Mouse (Mus musculus) MEL (cell line): ENCODE measurements around the gene Aplf. TPM values are rescaled to one million over a fixed set of nuclear protein-coding genes. Genes with fewer than 3 reads are reported as not detected.

ENCODE experiments used
- DNase-seq: peaks from one replicate; pipeline ENCODE4 v3.0.0; 2011; ENCODE audit warnings: low read depth, low spot score
- H3K27ac ChIP-seq: 2 replicates; pipeline ENCODE4 v1.5.1; 2012; ENCODE audit warnings: low read depth, mild to moderate bottlenecking, control low read depth, low read length, moderate library complexity; ENCODE audit not compliant: control insufficient read depth
- H3K27me3 ChIP-seq, 2 experiments: fragments of 150-350 bp in 1 of 2; sonication (generic) in 1 of 2; 2 replicates each; pipeline ENCODE4 v1.6.1; 2012; ENCODE audit warnings: low read length in 2 of 2, mild to moderate bottlenecking in 2 of 2, improper control_type of control experiment in 1 of 2, moderate library complexity in 1 of 2; ENCODE audit not compliant: insufficient read depth in 2 of 2, control insufficient read depth in 1 of 2
- H3K36me3 ChIP-seq, 2 experiments: 2 replicates each; pipeline ENCODE4 v1.6.1; 2012 to 2014; ENCODE audit warnings: low read length in 2 of 2, improper control_type of control experiment in 1 of 2, inconsistent platforms in 1 of 2, mild to moderate bottlenecking in 1 of 2; ENCODE audit not compliant: insufficient read depth in 2 of 2, control insufficient read depth in 1 of 2
- H3K4me1 ChIP-seq, 2 experiments: fragments of 150-350 bp in 1 of 2; sonication (generic) in 1 of 2; 2 replicates each; pipeline ENCODE4 v1.6.1; 2012; ENCODE audit warnings: low read length in 2 of 2, improper control_type of control experiment in 1 of 2, mild to moderate bottlenecking in 1 of 2; ENCODE audit not compliant: insufficient read depth in 2 of 2, control insufficient read depth in 1 of 2
- H3K4me3 ChIP-seq, 2 experiments: fragments of 150-350 bp in 1 of 2; sonication (generic) in 1 of 2; 2 replicates each; pipeline ENCODE4 v1.5.1; 2012; ENCODE audit warnings: low read depth in 2 of 2, low read length in 2 of 2, mild to moderate bottlenecking in 2 of 2, moderate library complexity in 2 of 2, control low read depth in 1 of 2, improper control_type of control experiment in 1 of 2; ENCODE audit not compliant: control insufficient read depth in 1 of 2, insufficient read depth in 1 of 2
- H3K79me2 ChIP-seq: 2 replicates; pipeline ENCODE4 v1.6.1; 2012; ENCODE audit warnings: mild to moderate bottlenecking, low read length, moderate library complexity; ENCODE audit not compliant: control insufficient read depth, poor library complexity, insufficient read depth
- H3K9ac ChIP-seq: 2 replicates; pipeline ENCODE4 v1.6.1; 2012; ENCODE audit warnings: low read depth, mild to moderate bottlenecking, control low read depth, low read length, moderate library complexity; ENCODE audit not compliant: control insufficient read depth, poor library complexity, severe bottlenecking
- H3K9me3 ChIP-seq: fragments of 150-350 bp; sonication (generic); replicated peaks from 2 replicates; pipeline ENCODE4 v1.6.1; 2012; ENCODE audit warnings: mild to moderate bottlenecking, low read length, improper control_type of control experiment, moderate library complexity; ENCODE audit not compliant: insufficient read depth
- BHLHE40 ChIP-seq: IDR thresholded peaks from 2 replicates; pipeline ENCODE4 v1.6.1; 2012; ENCODE audit warnings: low read depth, mild to moderate bottlenecking, inconsistent platforms, low read length, improper control_type of control experiment, borderline replicate concordance
- CHD1 ChIP-seq: IDR thresholded peaks from 2 replicates; pipeline ENCODE4 v1.6.1; 2012; ENCODE audit warnings: low read depth, mild to moderate bottlenecking, inconsistent platforms, low read length, improper control_type of control experiment
- CHD2 ChIP-seq: IDR thresholded peaks from 2 replicates; pipeline ENCODE4 v1.6.1; 2011; ENCODE audit warnings: low read length, improper control_type of control experiment
- CTCF ChIP-seq, 3 experiments: IDR thresholded peaks in 2 of 3; conservative IDR thresholded peaks in 1 of 3; 2 replicates each; pipeline ENCODE4 v1.5.1; 2011 to 2012; ENCODE audit warnings: low read length in 3 of 3, low read depth in 2 of 3, mild to moderate bottlenecking in 2 of 3, improper control_type of control experiment in 1 of 3, inconsistent platforms in 1 of 3, mixed read lengths in 1 of 3, moderate library complexity in 1 of 3; ENCODE audit not compliant: control insufficient read depth in 1 of 3, insufficient read depth in 1 of 3, poor library complexity in 1 of 3, severe bottlenecking in 1 of 3
- EP300 ChIP-seq, 2 experiments: IDR thresholded peaks; 2 replicates each; pipeline ENCODE4 v1.6.1; 2011; ENCODE audit warnings: improper control_type of control experiment in 2 of 2, low read length in 2 of 2, low read depth in 1 of 2, mild to moderate bottlenecking in 1 of 2
- ETS1 ChIP-seq: IDR thresholded peaks from 2 replicates; pipeline ENCODE4 v1.6.1; 2012; ENCODE audit warnings: low read depth, mild to moderate bottlenecking, inconsistent platforms, low read length, improper control_type of control experiment, moderate library complexity
- GATA1 ChIP-seq: IDR thresholded peaks from 2 replicates; pipeline ENCODE4 v1.6.1; 2011; ENCODE audit warnings: low read depth, low read length, improper control_type of control experiment
- HCFC1 ChIP-seq: IDR thresholded peaks from 2 replicates; pipeline ENCODE4 v1.6.1; 2012; ENCODE audit warnings: low read depth, mild to moderate bottlenecking, inconsistent platforms, low read length, improper control_type of control experiment, moderate library complexity
- MAFK ChIP-seq: IDR thresholded peaks from 2 replicates; pipeline ENCODE4 v1.6.1; 2011; ENCODE audit warnings: low read depth, mild to moderate bottlenecking, low read length, improper control_type of control experiment, borderline replicate concordance
- MAX ChIP-seq: IDR thresholded peaks from 2 replicates; pipeline ENCODE4 v1.6.1; 2011; ENCODE audit warnings: low read length, improper control_type of control experiment
- MEF2A ChIP-seq: IDR thresholded peaks from 2 replicates; pipeline ENCODE4 v1.6.1; 2014; ENCODE audit warnings: low read depth, mild to moderate bottlenecking, inconsistent platforms, low read length, improper control_type of control experiment; ENCODE audit not compliant: poor library complexity, insufficient replicate concordance, severe bottlenecking; ENCODE audit errors: extremely low read depth
- MXI1 ChIP-seq: IDR thresholded peaks from 2 replicates; pipeline ENCODE4 v1.6.1; 2011; ENCODE audit warnings: mild to moderate bottlenecking, low read depth, low read length, improper control_type of control experiment
- MYB ChIP-seq: IDR thresholded peaks from 2 replicates; pipeline ENCODE4 v1.6.1; 2011; ENCODE audit warnings: mild to moderate bottlenecking, low read depth, low read length, improper control_type of control experiment
- MYC ChIP-seq: IDR thresholded peaks from 2 replicates; pipeline ENCODE4 v1.6.1; 2011; ENCODE audit warnings: low read depth, mild to moderate bottlenecking, low read length, improper control_type of control experiment, moderate library complexity
- POLR2A ChIP-seq, 2 experiments: IDR thresholded peaks; 2 replicates each; pipeline ENCODE4 v1.6.1; 2011 to 2012; ENCODE audit warnings: low read length in 2 of 2, mild to moderate bottlenecking in 2 of 2, control low read depth in 1 of 2, improper control_type of control experiment in 1 of 2, low read depth in 1 of 2, moderate library complexity in 1 of 2; ENCODE audit not compliant: control insufficient read depth in 1 of 2, insufficient read depth in 1 of 2, poor library complexity in 1 of 2
- POLR2AphosphoS5 ChIP-seq: IDR thresholded peaks from 2 replicates; pipeline ENCODE4 v1.6.1; 2012; ENCODE audit warnings: low read depth, borderline replicate concordance, mild to moderate bottlenecking, inconsistent platforms, low read length, moderate library complexity, mixed read lengths
- RCOR1 ChIP-seq: IDR thresholded peaks from 2 replicates; pipeline ENCODE4 v1.6.1; 2012; ENCODE audit warnings: low read depth, mild to moderate bottlenecking, inconsistent platforms, low read length, improper control_type of control experiment
- SIN3A ChIP-seq: IDR thresholded peaks from 2 replicates; pipeline ENCODE4 v1.6.1; 2012; ENCODE audit warnings: low read length, improper control_type of control experiment, inconsistent platforms
- TAL1 ChIP-seq: IDR thresholded peaks from 2 replicates; pipeline ENCODE4 v1.6.1; 2012; ENCODE audit warnings: mild to moderate bottlenecking, inconsistent platforms, low read length, moderate library complexity, mixed read lengths
- TBP ChIP-seq: IDR thresholded peaks from 2 replicates; pipeline ENCODE4 v1.8.0; 2011; ENCODE audit warnings: low read depth, low read length, improper control_type of control experiment
- TCF12 ChIP-seq: IDR thresholded peaks from 2 replicates; pipeline ENCODE4 v1.6.1; 2014; ENCODE audit warnings: low read depth, mild to moderate bottlenecking, inconsistent platforms, low read length, improper control_type of control experiment, moderate library complexity
- UBTF ChIP-seq: IDR thresholded peaks from 2 replicates; pipeline ENCODE4 v1.6.1; 2012; ENCODE audit warnings: low read depth, mild to moderate bottlenecking, inconsistent platforms, low read length, improper control_type of control experiment, moderate library complexity, borderline replicate concordance; ENCODE audit not compliant: insufficient read depth
- USF2 ChIP-seq, 2 experiments: IDR thresholded peaks; 2 replicates each; pipeline ENCODE4 v1.6.1; 2011 to 2012; ENCODE audit warnings: improper control_type of control experiment in 2 of 2, low read length in 2 of 2, borderline replicate concordance in 1 of 2, inconsistent platforms in 1 of 2, low read depth in 1 of 2, mild to moderate bottlenecking in 1 of 2; ENCODE audit not compliant: insufficient read depth in 1 of 2
- ZC3H11A ChIP-seq: IDR thresholded peaks from 2 replicates; pipeline ENCODE4 v1.6.1; 2012; ENCODE audit warnings: low read depth, mild to moderate bottlenecking, inconsistent platforms, low read length, improper control_type of control experiment
- ZMIZ1 ChIP-seq: IDR thresholded peaks from 2 replicates; pipeline ENCODE4 v1.6.1; 2012; ENCODE audit warnings: low read depth, mild to moderate bottlenecking, inconsistent platforms, low read length, improper control_type of control experiment, moderate library complexity
- ZNF384 ChIP-seq: IDR thresholded peaks from 2 replicates; pipeline ENCODE4 v1.6.1; 2012; ENCODE audit warnings: low read depth, mild to moderate bottlenecking, inconsistent platforms, low read length, improper control_type of control experiment
- polyA plus RNA-seq, 2 experiments: library from polyadenylated mRNA; stranded (reverse) in 1 of 2; unstranded in 1 of 2; fragments of >175 nt in 1 of 2; fragments of >200 nt in 1 of 2; gene quantifications; 2 replicates each; pipeline versions ENCODE4 v1.2.1 to v1.2.4; 2012; ENCODE audit warnings: low replicate concordance in 2 of 2, low read depth in 1 of 2; ENCODE audit not compliant: insufficient read length in 2 of 2, insufficient read depth in 1 of 2, missing spikeins in 1 of 2
- total RNA-seq: library from RNA; depleted of rRNA; stranded (reverse); fragments of 300-350 nt; gene quantifications from 2 replicates; pipeline ENCODE4 v1.2.3, GENCODE M21; 2012

The Aplf gene
- total and polyA plus RNA-seq, 3 experiments, result 12.6 to 20.3 TPM; not detected in 1

DNA sequence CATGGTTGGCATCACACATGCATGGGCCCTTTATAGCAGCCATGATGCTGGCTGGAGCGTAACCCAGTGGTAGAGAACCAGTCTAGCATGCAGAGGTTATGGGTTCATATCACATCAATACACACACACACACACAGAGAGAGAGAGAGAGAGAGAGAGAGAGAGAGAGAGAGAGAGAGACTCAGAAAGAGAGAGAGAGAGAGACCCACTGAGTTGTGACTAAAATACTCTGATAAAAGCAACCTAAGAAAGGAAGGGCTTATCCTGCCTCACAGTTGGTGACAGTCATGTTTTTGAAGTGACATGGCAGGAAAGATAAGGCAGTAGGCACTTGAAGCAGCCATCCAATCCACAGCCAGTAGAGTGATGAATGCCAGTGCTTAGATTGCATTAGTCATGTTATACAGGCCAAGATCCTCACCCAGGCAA lies 88.8 kb downstream of the Aplf start (continued):
- peak; percentile 94 for TF ChIP-seq ETS1

GRCm38 (mm10) chr6:87582456-87582855 lies 89.5 kb downstream of the Aplf start:
- Histone ChIP-seq H3K27me3 (no peaks in the 10 kb centered on the region), H3K9ac (peak overlapping the region; percentile 15), H3K79me2 (no peaks in the 10 kb centered on the region), H3K4me3 (no peak overlapping the region), H3K4me1 (peaks cover 3 to 25% of the 10 kb centered on the region in 2 experiments; a peak in 2 of 4 replicates), H3K27ac (peak overlapping the region; percentile 68), H3K36me3 (peaks cover 0 to 13% of the 10 kb centered on the region in 2 experiments; a peak in 2 of 4 replicates), H3K9me3 (no peaks in the 10 kb centered on the region)
- DNase-seq, result peak; percentile 65
- TF ChIP-seq RCOR1 (peak; percentile 74), CHD1 (no peak), SIN3A (peak; percentile 62), ZC3H11A (no peak), TCF12 (peak; percentile 76), MAX (peak; percentile 22; the same call in 1 of the 2 replicates), CHD2 (no peak), BHLHE40 (peak; percentile 86), MYB (no peak), EP300 (IDR thresholded peaks at IDR 0.05; ENCODE audit: low read depth in 1 of 2, low read length in 2 of 2) (peak; percentile 60 to 63), MAFK (no peak), ZNF384 (peak; percentile 94), ETS1 (peak; percentile 77), CTCF (IDR thresholded peaks at IDR 0.05 in 2 of 3, conservative IDR thresholded peaks at IDR 0.05 in 1 of 3; ENCODE audit: control insufficient read depth in 1 of 3, insufficient read depth in 1 of 3, low read depth in 2 of 3, low read length in 3 of 3, poor library complexity in 1 of 3, severe bottlenecking in 1 of 3) (no peak), ZMIZ1 (no peak), TBP (no peak), MXI1 (peak; percentile 62), GATA1 (peak; percentile 44; the same call in 1 of the 2 replicates), MYC (peak; percentile 46; the same call in 1 of the 2 replicates)

- Histone ChIP-seq H3K4me1 (peaks cover 3 to 25% of the 10 kb centered on the region in 2 experiments; a peak in 2 of 4 replicates), H3K27me3 (no peaks in the 10 kb centered on the region)
- TF ChIP-seq EP300 (IDR thresholded peaks at IDR 0.05; ENCODE audit: low read depth in 1 of 2, low read length in 2 of 2), result no peak
- TF ChIP-seq ZMIZ1, result no peak
- TF ChIP-seq POLR2A (IDR thresholded peaks at IDR 0.05; ENCODE audit: control insufficient read depth in 1 of 2, insufficient read depth in 1 of 2, low read depth in 1 of 2, low read length in 2 of 2, poor library complexity in 1 of 2), result no peak
- no peak for TF ChIP-seq MYC
- no peak for TF ChIP-seq MYB
- TF ChIP-seq CHD2, result no peak
- no peak for TF ChIP-seq UBTF
- TF ChIP-seq USF2 (IDR thresholded peaks at IDR 0.05; ENCODE audit: borderline replicate concordance in 1 of 2, insufficient read depth in 1 of 2, low read depth in 1 of 2, low read length in 2 of 2), result no peak
- TF ChIP-seq GATA1, result no peak
- TF ChIP-seq POLR2AphosphoS5, result no peak
- TF ChIP-seq TAL1, result no peak
- no peak for TF ChIP-seq MEF2A
- no peak for TF ChIP-seq MAX
- TF ChIP-seq HCFC1, result no peak
- TF ChIP-seq RCOR1, result no peak
- no peak for TF ChIP-seq SIN3A
- TF ChIP-seq, all 39 proteins: peak for 0
- no peak for DNase-seq
- Histone ChIP-seq H3K36me3 (peaks cover 0 to 13% of the 10 kb centered on the region in 2 experiments; a peak in 2 of 4 replicates), H3K9ac (no peak overlapping the region), H3K4me3 (no peak overlapping the region), H3K9me3 (no peaks in the 10 kb centered on the region), H3K27ac (no peak overlapping the region), H3K79me2 (no peaks in the 10 kb centered on the region)
These were observed 90.4 kb downstream of the Aplf start for GRCm38 (mm10) chr6:87581581-87581980.
